Mouse (Mus musculus) cerebellum, adult 2 months (tissue): Measurements from ENCODE around the gene N4bp1. TPM values are rescaled to one million over a fixed set of nuclear protein-coding genes. Genes with fewer than 3 reads are reported as not detected.
A peak's percentile ranks its signal among the peaks of the same experiment; 100 is the strongest.

Experiments
- DNase-seq, 2 experiments: peaks; one replicate each; pipeline ENCODE4 v3.0.0; 2021
- H3K27ac ChIP-seq: fragments of 200-500 bp; 2 replicates; pipeline ENCODE4 v1.5.1; 2012; ENCODE audit warnings: low read length, control low read depth, inconsistent platforms; ENCODE audit not compliant: insufficient read depth
- H3K27me3 ChIP-seq: fragments of 200-500 bp; 2 replicates; pipeline ENCODE4 v1.6.1; 2012; ENCODE audit warnings: inconsistent platforms, mild to moderate bottlenecking, low read length, moderate library complexity; ENCODE audit not compliant: control insufficient read depth, insufficient read depth
- H3K4me1 ChIP-seq: fragments of 200-500 bp; 2 replicates; pipeline ENCODE4 v1.6.1; 2011; ENCODE audit warnings: low read length; ENCODE audit not compliant: control insufficient read depth, insufficient read depth
- H3K4me3 ChIP-seq: fragments of 200-500 bp; replicated peaks from 2 replicates; pipeline ENCODE3; 2011; ENCODE audit warnings: mild to moderate bottlenecking, low read depth, low read length, control low read depth; ENCODE audit not compliant: insufficient read depth
- CTCF ChIP-seq: fragments of 200-500 bp; IDR thresholded peaks from 2 replicates; pipeline ENCODE4 v1.5.1; 2011; ENCODE audit warnings: low read depth, mild to moderate bottlenecking, control low read depth, low read length, moderate library complexity, borderline replicate concordance; ENCODE audit not compliant: insufficient read depth
- POLR2A ChIP-seq: fragments of 200-500 bp; IDR thresholded peaks from 2 replicates; pipeline ENCODE4 v1.6.1; 2011; ENCODE audit warnings: low read length, control low read depth, borderline replicate concordance; ENCODE audit not compliant: insufficient read depth
- WGBS: fragments of 180-500 bp; shearing (Covaris S2); methylation state at CpG from one replicate; pipeline ENCODE4 v1.1.7; 2018; 5-methylcytosine and 5-hydroxymethylcytosine counted together
- polyA plus RNA-seq: library from polyadenylated mRNA; depleted of rRNA; stranded (reverse); fragments of >200 nt; gene quantifications from 2 replicates; pipeline ENCODE4 v1.2.3, GENCODE M21; 2012

Gene N4bp1
- polyA plus RNA-seq, 1 experiment, result 20.2 TPM

DNA sequence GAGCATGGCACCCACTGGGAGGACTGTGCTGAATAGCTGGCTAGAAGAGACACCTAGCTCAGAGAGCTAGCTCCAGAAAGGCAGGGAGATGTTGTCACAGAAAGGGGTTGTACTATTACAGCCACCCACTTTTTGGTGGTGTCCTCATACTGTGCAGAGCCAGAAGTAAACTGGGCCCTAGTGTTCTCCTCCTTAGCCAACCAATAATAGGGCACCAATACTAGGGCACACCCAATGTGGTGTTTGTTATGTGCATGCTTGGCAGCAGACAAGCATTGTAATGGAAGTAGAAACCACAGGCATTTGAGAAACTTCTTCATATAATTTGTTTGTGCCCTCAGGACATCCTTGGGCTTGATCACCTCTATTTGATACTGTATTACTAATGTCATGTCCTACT lies 58.5 kb downstream of the N4bp1 start:
- DNase-seq, result no peak
- H3K27ac ChIP-seq, result no peak overlapping the region
- H3K4me1 ChIP-seq, result no peaks in the 10 kb centered on the region
- H3K27me3 ChIP-seq, result no peaks in the 10 kb centered on the region
- TF ChIP-seq CTCF (no peak), POLR2A (no peak)
- no peak overlapping the region for H3K4me3 ChIP-seq

DNA sequence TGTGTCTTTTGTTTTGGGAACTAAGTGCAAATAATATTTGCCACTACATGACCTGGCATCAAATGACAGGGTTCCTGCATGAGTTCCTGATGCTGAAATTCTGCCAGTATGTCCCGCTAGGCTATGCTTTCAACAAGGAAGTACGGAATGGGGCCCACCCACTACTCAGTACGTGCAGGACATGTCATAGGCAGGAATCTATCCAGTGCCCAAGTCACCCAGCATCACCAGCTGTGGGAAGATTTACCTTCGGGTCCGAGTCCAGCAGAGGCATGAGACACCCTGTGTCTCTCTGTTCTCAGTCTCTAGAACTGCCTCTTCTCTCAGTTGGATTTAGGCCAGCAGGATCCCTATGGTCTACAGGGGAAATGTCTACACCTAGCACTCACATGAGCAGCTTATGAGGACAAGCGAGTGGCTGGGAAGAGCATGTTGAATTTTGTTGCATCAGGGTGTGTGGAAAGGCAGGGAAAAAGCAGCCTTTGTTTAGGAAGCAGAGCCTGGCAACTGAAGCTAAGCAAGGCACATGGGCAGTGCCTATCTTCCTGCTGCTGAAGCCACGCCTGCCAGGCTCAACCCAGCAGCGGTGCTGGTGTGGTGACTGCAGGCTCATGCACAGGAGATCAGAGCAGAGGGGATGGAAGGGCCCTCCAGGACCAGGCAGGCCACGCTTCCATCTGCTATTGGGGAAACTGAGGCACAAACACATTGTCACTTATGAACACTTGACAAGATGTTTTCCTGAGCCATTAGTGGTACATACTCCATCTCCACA lies 59.2 kb downstream of the N4bp1 start:
- TF ChIP-seq CTCF (no peak), POLR2A (no peak)
- Histone ChIP-seq H3K4me3 (no peak overlapping the region), H3K27me3 (no peaks in the 10 kb centered on the region), H3K4me1 (no peaks in the 10 kb centered on the region), H3K27ac (no peak overlapping the region)
- WGBS, result 49% methylated on average over 9 of the region's 9 CpGs
- no peak for DNase-seq

DNA sequence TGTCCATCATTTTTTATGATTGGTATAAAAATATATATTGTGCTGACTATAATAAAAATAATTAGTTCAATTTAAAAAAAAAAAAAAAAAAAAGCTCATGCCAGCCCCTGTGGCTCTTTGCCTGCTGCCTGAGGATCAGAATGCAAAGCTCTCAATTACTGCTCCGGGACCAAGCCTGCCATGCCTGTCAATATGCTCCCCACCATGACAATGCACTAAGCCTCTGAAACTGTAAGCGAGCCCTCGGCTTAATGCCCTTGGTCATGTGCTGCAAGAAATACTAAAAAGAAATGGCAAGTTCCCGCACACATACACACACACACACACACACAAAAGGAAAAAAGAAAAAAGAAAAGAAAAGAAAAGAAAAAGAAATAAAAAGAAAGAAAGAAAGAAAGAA lies 60.3 kb downstream of the N4bp1 start:
- H3K27ac ChIP-seq, result no peak overlapping the region
- TF ChIP-seq CTCF (no peak), POLR2A (no peak)
- H3K4me3 ChIP-seq, result no peak overlapping the region
- no peak for DNase-seq
- H3K4me1 ChIP-seq, result no peaks in the 10 kb centered on the region
- no peaks in the 10 kb centered on the region for H3K27me3 ChIP-seq
- WGBS, result 16% methylated on average over 4 of the region's 4 CpGs

DNA sequence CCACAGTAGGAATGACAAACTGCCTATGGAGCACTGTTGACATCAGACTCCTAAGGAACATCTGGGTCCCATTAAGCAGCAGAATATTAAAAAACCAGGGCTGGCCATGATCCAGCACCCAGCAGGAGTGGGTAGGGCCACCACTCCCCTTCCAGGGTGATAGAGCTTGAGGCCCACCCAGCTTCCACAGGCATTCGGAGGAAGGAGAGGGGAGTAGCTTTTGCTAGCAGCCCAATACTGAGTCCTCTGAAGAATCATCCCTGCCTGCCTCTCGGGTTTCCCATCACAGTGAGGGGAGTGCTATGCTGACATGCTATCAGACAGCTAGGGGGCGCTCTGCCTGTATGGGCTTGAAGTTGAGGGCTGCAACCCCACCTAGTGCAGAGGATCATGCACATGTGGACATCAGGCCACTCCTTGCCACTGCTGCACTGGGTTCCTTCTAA lies 64.3 kb downstream of the N4bp1 start:
- Histone ChIP-seq H3K27me3 (no peaks in the 10 kb centered on the region), H3K27ac (no peak overlapping the region), H3K4me3 (no peak overlapping the region), H3K4me1 (no peaks in the 10 kb centered on the region)
- TF ChIP-seq POLR2A, result no peak
- TF ChIP-seq CTCF, result peak; percentile 56
- no peak for DNase-seq
- 15% methylated on average over 3 of the region's 3 CpGs for WGBS

DNA sequence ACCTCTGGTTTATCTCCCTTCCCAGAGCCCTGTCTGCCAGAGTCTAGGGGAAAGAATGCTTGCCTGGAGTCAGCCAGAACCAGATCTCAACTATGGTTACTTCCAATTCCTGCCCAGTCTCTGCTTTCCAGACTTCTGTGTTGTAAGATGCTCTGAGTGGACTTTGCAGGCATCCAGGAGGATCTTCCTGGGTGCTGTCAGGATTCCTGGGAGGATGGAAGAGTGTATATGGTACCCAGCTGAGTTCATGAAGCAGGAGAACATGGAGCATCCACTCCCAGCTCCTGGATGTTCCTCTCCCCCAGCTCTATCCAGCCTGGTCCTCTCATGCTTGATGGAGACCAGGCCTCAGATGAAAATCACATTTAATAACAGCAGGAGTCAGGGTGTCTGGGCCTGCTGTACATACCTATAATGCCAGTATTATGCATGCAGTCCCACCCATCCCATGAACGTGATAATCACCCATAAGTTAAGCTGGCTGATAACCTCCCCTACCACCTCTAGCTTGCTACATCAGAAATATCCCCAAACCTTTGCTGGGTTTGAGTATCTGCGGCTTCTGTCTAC lies 64.8 kb downstream of the N4bp1 start:
- TF ChIP-seq CTCF, result no peak
- TF ChIP-seq POLR2A, result no peak
- WGBS, result 74% methylated on average over 2 of the region's 2 CpGs
- H3K4me3 ChIP-seq, result no peak overlapping the region

GRCm38 (mm10) chr8:86819426-86819825 lies 65.6 kb downstream of the N4bp1 start:
- DNase-seq, result no peak
- H3K27ac ChIP-seq, result no peak overlapping the region
- TF ChIP-seq CTCF (no peak), POLR2A (no peak)
- H3K4me3 ChIP-seq, result no peak overlapping the region
- H3K4me1 ChIP-seq, result no peaks in the 10 kb centered on the region
- WGBS, result 53% methylated on average over 6 of the region's 6 CpGs
- H3K27me3 ChIP-seq, result no peaks in the 10 kb centered on the region

More for the DNA sequence above, 64.8 kb downstream of the N4bp1 start:
- no peak for DNase-seq
- no peaks in the 10 kb centered on the region for H3K27me3 ChIP-seq
- H3K4me1 ChIP-seq, result no peaks in the 10 kb centered on the region
- no peak overlapping the region for H3K27ac ChIP-seq

- TF ChIP-seq CTCF, result no peak
- TF ChIP-seq POLR2A, result no peak
- 77% methylated on average over 15 of the region's 15 CpGs for WGBS
- H3K4me1 ChIP-seq, result no peaks in the 10 kb centered on the region
- no peaks in the 10 kb centered on the region for H3K27me3 ChIP-seq
- H3K27ac ChIP-seq, result no peak overlapping the region
- no peak overlapping the region for H3K4me3 ChIP-seq
- DNase-seq, result no peak
Measured at GRCm38 (mm10) chr8:86808990-86809960, 75.8 kb downstream of the N4bp1 start.
